Mouse (Mus musculus) lung, postnatal 36 days (tissue): ENCODE measurements at regions not wholly inside any gene's neighbourhood (a gene's known extent, or its start where the extent isn't known, plus 50 kb on each side); places are given as distances from the start of the nearest gene placed in this dataset.

Experiments
- DNase-seq: peaks from one replicate; pipeline ENCODE4 v3.0.0; 2022; ENCODE audit warnings: mixed read lengths

DNA sequence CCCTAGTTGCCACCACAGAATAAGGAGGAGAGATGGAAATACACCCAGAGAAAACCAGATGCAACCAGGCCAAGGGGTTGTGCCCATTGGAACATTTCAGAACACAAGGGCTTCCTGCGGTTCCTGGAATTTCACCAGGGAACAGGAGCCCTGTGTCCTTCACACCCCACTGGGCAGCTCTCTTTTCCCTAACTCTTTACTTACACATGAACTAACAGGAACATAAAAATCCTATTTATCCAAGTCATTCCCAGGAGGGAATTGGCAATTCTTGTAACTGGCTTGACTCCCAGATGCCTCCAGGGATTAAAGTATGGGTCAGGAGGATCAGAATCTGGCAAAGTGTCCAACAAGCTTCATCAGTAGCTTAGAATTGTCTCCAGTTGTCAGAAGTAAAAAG lies 62.2 kb upstream of the Glycam1 start:
- DNase-seq, result peak; percentile 28
